Mouse (Mus musculus) gastrocnemius, postnatal 10 days (tissue): ENCODE results near the gene Mtln. TPM values are rescaled to one million over a fixed set of nuclear protein-coding genes. Genes with fewer than 3 reads are reported as not detected.
A peak's percentile ranks its signal among the peaks of the same experiment; 100 is the strongest.

Source experiments
- DNase-seq: peaks from one replicate; pipeline ENCODE4 v3.0.0; 2021; ENCODE audit warnings: mixed read lengths
- long read RNA-seq, 2 experiments: library from polyadenylated mRNA; stranded (forward); transcript quantifications; one replicate each; pipeline ENCODE4 v2.0.0; 2021
- total RNA-seq, 2 experiments: library from RNA; stranded (reverse); gene quantifications; 2 replicates each; pipeline ENCODE4 v1.2.3; 2021

Gene Mtln
- total RNA-seq, result 10 to 100 TPM; 64.1 to 80.2 TPM
- long read RNA-seq, experiment 1, transcript Mtln-201 (2 exons, 800 nt), result major isoform, 68 of 68 reads
- long read RNA-seq, experiment 1, partial matches to known transcripts, result 0 of 68 reads
- long read RNA-seq, experiment 1, other reads (novel, unspliced or antisense), result 0 of 68 reads
- long read RNA-seq, experiment 2, transcript Mtln-201 (2 exons, 800 nt), result major isoform, 62 of 62 reads
- long read RNA-seq, experiment 2, partial matches to known transcripts, result 0 of 62 reads
- long read RNA-seq, experiment 2, other reads (novel, unspliced or antisense), result 0 of 62 reads

GRCm38 (mm10) chr2:127791919-127792603 is at the start of gene Mtln:
TSS of gene Mtln (minus strand) at chr2:127792488.
- DNase-seq, result peak; percentile 77

DNA sequence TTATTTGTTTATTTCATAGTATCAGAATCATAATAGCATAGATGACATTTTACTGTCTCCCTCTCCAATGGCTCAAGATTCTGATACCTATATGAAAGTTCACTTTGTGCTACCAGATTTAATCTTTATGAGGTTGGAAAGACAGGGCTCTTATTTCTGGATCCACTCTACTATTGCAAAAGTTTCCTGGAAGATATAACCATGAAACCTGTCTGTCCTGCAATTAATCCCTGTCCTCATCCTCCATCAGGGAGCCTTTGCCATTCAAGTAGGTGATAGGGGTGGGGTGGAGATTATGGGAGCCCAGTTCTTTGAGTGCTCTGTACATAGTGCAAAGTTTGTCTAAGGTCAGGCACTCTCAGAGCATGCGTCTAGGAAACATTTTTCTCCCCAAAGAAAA is 49.1 kb upstream of the Mtln start:
- DNase-seq, result no peak

GRCm38 (mm10) chr2:127839425-127839824 is 47.1 kb upstream of the Mtln start:
- DNase-seq, result no peak

- DNase-seq, result no peak
Observed at GRCm38 (mm10) chr2:127838576-127838975, 46.3 kb upstream of the Mtln start, which contains the start of gene Acoxl. TSS of gene Acoxl (plus strand) at chr2:127838876.

- DNase-seq, result no peak
Observed at GRCm38 (mm10) chr2:127832833-127833190, 40.5 kb upstream of the Mtln start.

GRCm38 (mm10) chr2:127832103-127832832 is 40.0 kb upstream of the Mtln start:
- DNase-seq, result no peak

DNA sequence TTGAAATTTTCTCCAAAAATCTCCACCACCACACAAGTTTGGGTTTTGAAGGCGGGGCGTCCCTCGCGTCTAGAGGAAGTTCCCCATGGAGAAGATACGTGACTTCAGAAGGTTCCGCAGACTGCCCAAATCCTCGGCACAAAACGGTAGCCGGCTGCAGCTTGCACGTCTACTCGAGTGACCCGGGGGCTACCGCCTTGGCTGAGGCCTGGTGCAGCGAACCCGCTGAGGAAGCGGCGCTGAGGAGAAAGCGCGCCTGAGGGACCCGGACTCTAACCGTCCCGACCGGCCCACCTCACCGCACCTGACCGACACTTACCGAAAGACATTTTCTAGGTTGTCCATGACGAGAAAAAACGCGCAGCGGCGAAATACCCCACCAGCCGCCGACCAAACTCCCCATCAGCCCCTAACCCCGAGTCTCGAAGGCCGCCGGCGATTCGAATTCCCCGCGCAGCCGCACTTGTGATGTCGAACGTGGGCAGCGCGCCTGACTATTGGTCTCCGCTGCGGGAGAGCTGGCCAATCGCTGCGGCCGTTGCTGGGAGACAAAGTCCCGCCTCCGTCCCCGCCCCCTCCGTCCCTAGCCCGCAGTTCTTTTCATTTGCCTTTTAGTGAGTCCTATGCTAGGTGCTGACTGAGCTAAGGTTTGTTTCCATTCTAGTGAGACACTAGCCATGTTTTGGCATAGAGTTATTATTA is 39.3 kb upstream of the Mtln start, which contains the start of gene Bub1:
Gene Bub1, minus strand, starts transcription at position 465 of the 702 bp plus-strand sequence.
- DNase-seq, result peak; percentile 98

DNA sequence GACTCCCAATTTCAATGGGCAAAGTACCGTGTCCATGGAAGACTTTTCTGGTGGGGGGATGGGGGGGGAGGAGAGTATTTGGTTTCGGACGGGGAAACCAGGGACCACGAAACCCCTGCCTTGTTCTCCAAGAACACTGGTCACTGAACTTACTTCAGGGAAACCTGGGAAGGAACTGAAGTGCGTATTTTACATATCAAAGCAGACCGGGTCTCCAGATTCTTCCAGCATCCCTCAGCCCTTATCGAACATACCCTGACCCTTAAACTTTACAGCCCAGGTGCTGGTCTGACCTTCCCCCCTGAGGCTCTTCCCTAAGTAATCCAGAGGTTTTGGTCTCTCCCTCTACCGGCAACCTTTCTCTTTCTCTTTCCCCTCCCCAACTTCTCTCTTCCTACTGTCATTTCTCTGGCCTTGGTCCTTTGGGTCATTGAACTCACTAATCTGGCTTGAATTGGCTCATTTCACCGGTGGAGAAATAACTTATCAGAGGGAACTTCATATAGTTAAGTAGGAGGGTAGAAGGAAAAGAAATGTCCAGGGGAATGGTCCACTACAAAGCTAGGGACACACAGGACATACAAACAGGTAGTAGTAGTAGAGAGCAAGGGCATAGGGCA is 2.5 kb downstream of the Mtln start:
- DNase-seq, result no peak

GRCm38 (mm10) chr2:127789138-127789537 is 3.1 kb downstream of the Mtln start:
- no peak for DNase-seq

GRCm38 (mm10) chr2:127788440-127789116 is 3.7 kb downstream of the Mtln start, which contains the start of gene Nphp1:
TSS of gene Nphp1 (minus strand) at chr2:127788897.
- peak; percentile 88 for DNase-seq

DNA sequence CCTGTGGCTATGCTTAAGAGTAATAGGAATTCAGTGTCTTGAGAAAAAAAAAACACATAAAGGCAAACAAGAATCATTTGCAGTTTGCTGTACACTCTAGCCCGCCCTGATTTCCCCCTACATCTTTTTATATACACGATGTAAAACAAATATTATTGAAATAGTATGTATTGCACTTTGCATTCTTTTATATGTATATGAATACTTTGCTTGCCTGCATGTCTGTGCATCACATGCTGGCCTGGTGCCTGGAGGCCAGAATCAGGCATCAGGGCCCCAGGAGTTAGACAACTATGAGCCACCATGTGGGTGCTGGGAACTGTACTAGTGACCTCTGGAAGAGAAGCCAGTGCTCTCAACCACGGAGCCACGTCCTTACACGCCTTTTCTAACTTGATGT is 5.1 kb downstream of the Mtln start:
- no peak for DNase-seq

GRCm38 (mm10) chr2:127778451-127778850 is 13.8 kb downstream of the Mtln start:
- no peak for DNase-seq

DNA sequence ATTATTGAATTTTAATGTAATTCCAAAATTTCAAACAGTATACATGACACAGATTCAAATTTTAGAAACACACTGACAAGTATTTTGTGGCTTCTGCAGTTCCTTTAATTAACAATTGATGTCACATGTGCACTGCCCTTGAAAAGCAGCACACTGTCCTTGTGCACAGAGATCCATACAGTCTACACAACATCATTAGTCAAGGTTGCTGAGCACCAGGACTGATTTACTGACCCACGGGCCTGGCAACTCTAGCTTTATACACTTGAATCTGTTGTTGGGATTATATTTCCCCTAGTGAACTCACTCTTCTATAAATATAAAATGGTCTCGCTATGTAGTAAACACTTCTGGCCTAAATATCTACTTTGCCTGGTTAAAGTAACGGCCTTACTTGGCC is 17.3 kb downstream of the Mtln start:
- DNase-seq, result no peak

DNA sequence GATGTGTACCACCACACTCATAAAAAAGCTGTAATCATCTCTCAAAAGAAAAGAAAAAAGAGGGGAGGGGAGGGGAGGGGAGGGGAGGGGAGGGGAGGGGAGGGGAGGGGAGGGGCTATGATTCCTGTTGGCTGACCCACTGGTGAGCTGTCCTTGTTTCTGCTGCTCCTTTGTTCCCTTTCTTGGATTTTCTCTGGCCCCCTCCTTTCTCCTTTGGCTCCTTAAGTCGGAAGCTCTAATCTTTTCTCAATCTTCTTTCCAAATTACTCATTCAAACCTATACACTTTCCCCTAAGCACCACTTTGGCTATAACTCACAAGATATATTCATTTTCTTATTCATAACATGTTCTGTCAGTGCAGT is 17.7 kb downstream of the Mtln start:
- DNase-seq, result no peak

DNA sequence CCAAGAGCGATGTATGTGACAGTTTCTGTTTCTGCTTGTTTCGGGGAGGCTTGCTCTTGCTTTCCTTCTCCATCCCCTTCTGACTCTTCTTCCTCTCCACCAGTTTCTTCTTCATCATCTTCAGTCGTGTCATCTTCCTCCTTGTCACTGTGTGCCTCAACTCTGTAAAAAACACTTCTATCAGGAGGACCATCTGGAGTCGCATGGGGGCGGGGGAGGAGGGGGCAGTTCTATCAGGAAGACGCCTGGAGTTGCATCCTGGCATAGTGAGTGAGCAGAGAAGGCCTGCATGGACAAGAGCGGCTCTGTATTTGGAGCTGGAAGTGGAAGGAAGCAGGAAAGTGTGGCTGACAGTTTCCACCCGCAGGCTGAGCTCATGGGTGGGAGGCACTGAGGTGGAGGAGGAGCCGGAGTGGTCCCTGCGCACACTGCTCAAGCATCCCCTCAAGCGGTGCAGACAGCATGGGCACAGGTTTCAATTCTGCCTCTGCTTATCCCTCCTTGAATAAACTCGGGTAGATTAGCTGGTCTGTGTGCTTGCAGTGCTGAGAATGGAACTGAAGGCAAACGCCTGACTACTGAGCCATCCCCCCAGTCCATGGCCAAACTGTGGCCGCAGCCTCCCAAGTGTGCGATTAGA is 18.2 kb downstream of the Mtln start:
- DNase-seq, result no peak

GRCm38 (mm10) chr2:127761587-127761986 is 30.7 kb downstream of the Mtln start:
- no peak for DNase-seq

GRCm38 (mm10) chr2:127760429-127761000 is 31.8 kb downstream of the Mtln start:
- DNase-seq, result no peak

DNA sequence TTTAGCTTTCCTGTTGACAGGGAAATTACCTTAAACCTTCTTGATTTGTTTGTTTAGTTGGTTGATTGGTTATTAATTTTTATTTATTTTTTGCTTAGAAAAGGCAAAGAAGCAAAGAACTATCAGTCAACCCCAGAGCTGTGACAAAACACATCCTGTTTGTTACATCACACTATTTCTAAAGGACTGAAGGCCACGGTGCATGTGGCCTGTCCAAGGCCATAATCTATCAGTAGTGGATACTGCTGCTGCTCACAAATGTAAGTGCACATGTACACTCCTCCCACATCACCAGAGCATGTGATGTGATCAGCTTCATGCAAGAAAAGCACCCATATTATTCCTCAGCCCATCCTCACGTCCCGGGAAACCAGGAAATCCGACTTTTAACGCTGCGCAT is 32.3 kb downstream of the Mtln start:
- no peak for DNase-seq

GRCm38 (mm10) chr2:127759157-127759880 is 33.0 kb downstream of the Mtln start:
- DNase-seq, result no peak

DNA sequence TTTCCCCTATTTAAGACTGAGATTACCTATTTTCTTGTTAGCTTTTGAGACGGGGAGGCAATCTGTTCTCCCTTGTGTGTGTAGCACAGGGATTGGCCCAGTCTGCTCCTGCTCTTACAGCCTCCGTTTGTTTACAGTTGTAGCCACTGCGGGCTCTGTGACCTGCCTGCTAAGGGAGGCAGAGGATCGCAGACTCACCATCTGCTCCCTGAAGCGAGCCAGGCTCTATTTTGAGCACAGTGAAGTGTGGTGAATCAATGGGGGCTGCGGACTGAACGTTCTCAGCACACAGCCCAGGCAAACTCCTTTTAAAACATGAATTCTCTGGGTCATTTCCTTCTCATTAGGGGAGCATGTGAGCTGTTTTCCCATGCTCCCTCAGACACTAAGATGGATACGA is 35.1 kb downstream of the Mtln start:
- no peak for DNase-seq
